Mouse (Mus musculus) lung, postnatal 0 days (tissue): ENCODE measurements at regions not wholly inside any gene's neighbourhood (a gene's known extent, or its start where the extent isn't known, plus 50 kb on each side); places are given as distances from the start of the nearest gene placed in this dataset.

Source experiments
- CTCF ChIP-seq: IDR thresholded peaks from 2 replicates; pipeline ENCODE4 v1.5.1; 2016; ENCODE audit warnings: antibody characterized with exemption, mild to moderate bottlenecking
- EP300 ChIP-seq: IDR thresholded peaks from 2 replicates; pipeline ENCODE4 v1.6.1; 2016; ENCODE audit warnings: antibody characterized with exemption, mild to moderate bottlenecking, control low read depth

DNA sequence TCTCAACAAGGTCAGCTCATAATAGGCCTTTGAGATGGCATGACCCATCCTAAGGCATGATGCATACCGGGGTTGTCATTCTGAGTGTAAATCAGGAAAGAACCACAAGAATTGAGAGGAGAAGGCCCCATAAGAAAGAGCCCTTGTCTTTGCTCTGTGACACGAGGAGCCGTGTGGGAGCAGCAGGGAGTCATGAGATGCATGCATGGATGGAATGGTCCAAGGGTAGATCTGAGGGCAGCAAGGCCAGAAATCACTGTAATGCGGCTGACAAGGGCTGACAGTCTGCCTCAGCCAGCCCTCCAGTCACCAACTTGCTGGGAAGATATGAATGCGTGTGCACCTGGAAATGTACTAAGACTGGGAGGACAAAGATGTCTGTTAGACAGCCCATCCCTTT lies 307.4 kb upstream of the Jarid2 start:
- TF ChIP-seq CTCF (no peak), EP300 (no peak)
